Mouse (Mus musculus) heart, embryonic 10.5 days (tissue): ENCODE measurements around the gene Ccdc175. TPM values are rescaled to one million over a fixed set of nuclear protein-coding genes. Genes with fewer than 3 reads are reported as not detected.

Experiments
- DNase-seq: peaks from one replicate; pipeline ENCODE4 v3.0.0-alpha.2; 2017; ENCODE audit warnings: low spot score
- H3K27ac ChIP-seq: fragments of 300-500 bp; sonication (generic); 2 replicates; pipeline ENCODE4 v1.5.1; 2016; ENCODE audit warnings: mild to moderate bottlenecking
- H3K27me3 ChIP-seq: fragments of 300-500 bp; sonication (generic); 2 replicates; pipeline ENCODE4 v1.6.1; 2016; ENCODE audit warnings: mild to moderate bottlenecking; ENCODE audit not compliant: poor library complexity, insufficient read depth, severe bottlenecking
- H3K36me3 ChIP-seq: fragments of 300-500 bp; sonication (generic); 2 replicates; pipeline ENCODE4 v1.6.1; 2016; ENCODE audit warnings: mild to moderate bottlenecking, moderate library complexity
- H3K4me1 ChIP-seq: fragments of 300-500 bp; sonication (generic); 2 replicates; pipeline ENCODE4 v1.6.1; 2016; ENCODE audit warnings: mild to moderate bottlenecking
- H3K4me3 ChIP-seq: fragments of 300-500 bp; sonication (generic); 2 replicates; pipeline ENCODE4 v1.5.1; 2016; ENCODE audit warnings: mild to moderate bottlenecking, moderate library complexity
- H3K9me3 ChIP-seq: fragments of 300-500 bp; sonication (generic); 2 replicates; pipeline ENCODE4 v1.6.1; 2016; ENCODE audit warnings: mild to moderate bottlenecking, moderate library complexity
- WGBS: fragments of 180-500 bp; shearing (Covaris S2); methylation state at CpG from one replicate; pipeline ENCODE4 v1.1.7; 2016; 5-methylcytosine and 5-hydroxymethylcytosine counted together
- microRNA-seq: library from miRNA; unstranded; fragments of <30 nt; microRNA quantifications from one replicate; pipeline ENCODE4, GENCODE M21; 2017
- polyA plus RNA-seq: library from polyadenylated mRNA; unstranded; fragments of >200 nt; fragmentation: Nextera tagmentation; extraction: Ambion mirVana; gene quantifications from 2 replicates; pipeline ENCODE4 v1.2.1, GENCODE M21; 2016

Ccdc175 gene
- polyA plus RNA-seq, 1 experiment from 2014 or later, result not detected

DNA sequence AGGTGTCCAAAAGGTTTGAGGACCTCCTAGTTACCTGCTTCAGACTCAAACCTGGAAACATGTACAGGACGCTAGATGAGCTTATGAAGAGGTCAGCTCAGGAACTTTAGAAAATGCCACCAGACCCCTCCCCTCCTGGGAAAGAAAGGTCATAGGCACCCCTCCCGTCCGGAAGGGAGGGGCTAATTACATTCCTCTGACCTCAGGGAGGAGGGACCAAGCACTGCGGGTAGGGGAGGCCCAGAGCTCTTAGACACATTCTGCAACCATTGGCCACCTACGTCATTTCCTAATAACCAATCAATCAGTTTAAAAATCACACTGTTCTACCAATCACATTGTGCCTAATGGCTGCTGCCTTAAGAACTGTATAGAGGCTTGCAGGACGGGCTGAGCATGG is 132.3 kb downstream of the Ccdc175 start:
- H3K9me3 ChIP-seq, result no peaks in the 10 kb centered on the region
- no peak overlapping the region for H3K27ac ChIP-seq
- WGBS, result 70% methylated on average over 6 of the region's 6 CpGs
- no peaks in the 10 kb centered on the region for H3K27me3 ChIP-seq
- no peak overlapping the region for H3K4me3 ChIP-seq
- DNase-seq, result no peak
- H3K36me3 ChIP-seq, result no peaks in the 10 kb centered on the region
- no peaks in the 10 kb centered on the region for H3K4me1 ChIP-seq

Small RNA genes lying within 50 kb of the gene (microRNA-seq; reads per million reads assigned to microRNA genes)
- not detected for gene Gm24466

Other genes starting within 250 kb of the Ccdc175 start
- gene Gpr135, start 113.9 kb downstream of the Ccdc175 start, polyA plus RNA-seq, result 0.32 and 0.41 TPM in 2 replicates
- 13.6 and 15.1 TPM in 2 replicates for gene L3hypdh, start 99.6 kb downstream of the Ccdc175 start, polyA plus RNA-seq
- gene Jkamp, start 99.4 kb downstream of the Ccdc175 start, polyA plus RNA-seq, result 65.2 and 70.7 TPM in 2 replicates
- 13.8 and 15.2 TPM in 2 replicates for gene Rtn1, start 224.0 kb upstream of the Ccdc175 start, polyA plus RNA-seq